Mouse (Mus musculus) megakaryocyte progenitor cell, adult 5-6 weeks (primary cell): ENCODE data around the gene Lcp2. TPM values are rescaled to one million over a fixed set of nuclear protein-coding genes. Genes with fewer than 3 reads are reported as not detected.

ENCODE experiments used
- ATAC-seq: replicated peaks from 2 replicates; pipeline ENCODE4 v1.8.0; 2016; ENCODE audit warnings: mild to moderate bottlenecking, moderate TSS enrichment, inconsistent platforms; ENCODE audit not compliant: poor library complexity
- total RNA-seq, 2 experiments: library from RNA; stranded (forward) in 1 of 2; stranded (reverse) in 1 of 2; fragments of 157-497, 149-512 nt in 1 of 2; fragments of 200-1000 nt in 1 of 2; gene quantifications; 2 replicates each; pipeline versions ENCODE4 v1.2.3 to v1.2.4; 2015 to 2017

Lcp2 gene
- total RNA-seq (2015) = 67.6 and 73.6 TPM in 2 replicates
- 26.1 and 29.5 TPM in 2 replicates for total RNA-seq (2017)

- ATAC-seq = peak; percentile 63
These were observed at the start of gene Lcp2 for GRCm38 (mm10) chr11:34046767-34047541. Gene Lcp2 (plus strand): TSS chr11:34046920.

- no peak for ATAC-seq
These were observed 48.5 kb upstream of the Lcp2 start for GRCm38 (mm10) chr11:33998244-33998643.

DNA sequence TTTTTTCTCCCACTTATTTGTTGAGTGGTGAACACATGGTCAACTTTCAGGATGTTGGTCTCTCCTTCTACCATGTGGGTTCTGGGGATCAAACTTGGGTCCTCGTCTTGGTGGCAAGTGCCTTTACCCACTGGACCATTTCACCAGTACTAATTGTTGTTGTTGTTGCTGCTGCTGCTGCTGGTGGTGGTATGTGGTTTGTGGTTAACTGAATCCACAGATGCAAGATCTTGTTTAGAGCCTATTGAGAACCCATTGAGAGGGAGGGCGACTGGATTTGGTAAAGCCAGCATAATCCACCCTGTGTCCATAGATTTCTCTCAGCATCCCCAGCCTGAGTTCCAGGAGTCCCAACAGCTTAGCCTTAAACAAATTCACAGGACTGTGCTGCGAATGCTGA is 46.3 kb upstream of the Lcp2 start:
- peak; percentile 47; the same call in 1 of the 2 replicates for ATAC-seq

- ATAC-seq = peak; percentile 87
These were observed 44.7 kb upstream of the Lcp2 start for GRCm38 (mm10) chr11:34001938-34002592.

GRCm38 (mm10) chr11:34002593-34002965 is 44.1 kb upstream of the Lcp2 start:
- ATAC-seq = no peak

- no peak for ATAC-seq
These were observed 39.1 kb upstream of the Lcp2 start for GRCm38 (mm10) chr11:34007616-34008015.

DNA sequence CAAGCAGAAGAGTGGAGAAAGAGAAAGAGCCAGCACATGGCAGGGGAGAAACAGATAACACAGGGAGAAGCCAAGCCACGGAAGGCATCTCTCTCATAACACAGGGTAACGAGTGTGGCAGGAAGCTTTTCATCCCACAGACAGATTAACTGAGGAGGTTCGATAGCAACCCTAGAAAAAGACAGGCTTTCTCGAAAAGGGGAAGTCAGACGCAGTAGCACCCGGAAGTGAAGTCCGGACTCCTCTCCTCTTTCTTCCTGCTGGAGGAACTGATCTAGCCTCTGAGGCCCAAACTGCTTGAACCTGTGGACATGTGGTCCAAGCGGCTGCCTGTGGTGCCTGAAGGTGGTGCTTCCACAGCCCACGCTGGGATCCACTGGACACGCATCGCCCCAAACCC is 38.5 kb upstream of the Lcp2 start:
- peak; percentile 51 for ATAC-seq

GRCm38 (mm10) chr11:34008702-34009101 is 38.0 kb upstream of the Lcp2 start:
- peak; percentile 60 for ATAC-seq

DNA sequence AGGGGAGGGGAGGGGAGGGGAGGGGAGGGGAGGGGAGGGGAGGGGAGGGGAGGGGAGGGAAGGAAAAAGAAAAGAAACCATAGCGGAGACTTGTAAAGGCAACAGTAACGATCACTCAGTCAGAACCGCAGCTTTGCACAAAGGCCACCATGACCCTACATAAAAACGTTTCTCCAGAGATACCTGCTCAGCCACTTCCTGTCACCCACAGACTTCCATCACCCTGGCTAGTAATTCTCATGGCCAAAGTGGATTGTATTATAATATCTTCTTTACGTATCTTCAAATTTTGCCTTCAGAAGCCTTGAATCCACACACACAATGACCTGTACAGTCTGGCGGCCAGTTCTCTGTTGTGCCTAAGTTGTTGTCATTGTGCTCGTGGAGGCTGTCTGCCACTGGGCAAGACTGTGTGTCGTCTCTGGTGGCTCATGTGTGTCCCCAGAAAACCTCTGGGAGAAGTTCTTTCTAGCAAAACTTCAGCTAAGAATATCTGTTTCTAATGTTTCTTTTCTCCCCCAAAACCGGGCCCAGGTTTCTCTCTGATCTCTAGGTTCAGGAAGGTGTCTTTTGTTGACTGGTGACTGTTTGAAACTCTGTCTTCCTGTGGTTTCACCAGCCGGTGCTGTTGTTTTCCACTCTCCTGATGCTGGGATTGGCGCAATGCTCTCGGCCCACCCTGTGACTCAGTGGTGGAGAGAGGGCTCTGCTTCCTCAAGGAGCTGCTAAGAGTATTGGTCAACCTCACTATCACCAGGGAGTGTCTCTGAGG is 37.2 kb upstream of the Lcp2 start:
- ATAC-seq = peak; percentile 56

DNA sequence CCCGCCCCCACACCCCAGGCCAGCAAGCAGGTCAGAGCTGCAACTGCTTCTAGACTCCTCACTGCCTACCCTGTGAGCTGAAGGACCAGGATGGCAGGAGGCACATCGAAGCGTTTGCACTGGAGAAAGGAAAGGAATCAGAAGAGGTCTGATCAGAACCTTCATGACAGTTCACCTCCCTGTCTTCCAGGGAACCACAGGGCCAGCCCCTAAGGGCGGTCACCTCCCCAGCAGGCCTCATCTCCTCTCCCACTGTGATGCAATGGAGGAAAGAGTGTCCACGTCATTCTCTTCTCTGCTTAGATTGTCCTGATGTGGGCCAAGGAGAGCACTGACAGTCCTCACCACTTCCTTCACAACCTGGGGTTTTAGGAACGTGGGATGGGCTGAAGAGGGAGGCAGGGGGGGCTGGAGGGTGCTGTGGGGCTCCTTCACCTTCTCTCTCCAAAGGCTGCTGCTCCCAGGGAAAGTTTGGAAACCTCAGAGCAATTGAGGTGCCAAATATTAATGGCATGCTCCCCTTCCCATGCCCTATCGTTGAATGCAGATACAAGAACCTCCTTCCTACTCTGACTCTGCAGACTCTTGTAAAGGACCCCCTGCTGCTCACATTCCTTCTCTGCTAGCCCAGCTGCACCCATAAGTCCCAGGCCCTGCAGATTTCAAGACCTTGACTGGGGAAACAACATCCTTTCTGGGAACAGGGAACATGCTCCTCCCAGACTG is 36.4 kb upstream of the Lcp2 start:
- ATAC-seq = peak; percentile 57

DNA sequence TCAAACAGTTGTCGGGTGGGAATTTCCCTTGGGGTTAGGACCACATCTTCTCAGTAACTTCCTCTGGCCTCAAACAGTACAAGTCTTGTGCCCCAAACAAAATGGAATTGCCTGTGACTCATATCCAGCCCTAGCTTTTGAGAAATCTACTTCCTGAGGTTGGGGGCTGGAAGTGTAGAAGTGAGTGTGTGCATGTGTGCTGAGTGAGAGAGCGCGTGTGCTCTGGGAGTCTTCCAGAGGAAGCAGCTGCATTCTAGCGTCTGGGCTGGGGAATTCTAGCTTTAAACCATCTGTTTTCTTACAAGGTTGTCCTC is 35.9 kb upstream of the Lcp2 start:
- peak; percentile 45 for ATAC-seq

DNA sequence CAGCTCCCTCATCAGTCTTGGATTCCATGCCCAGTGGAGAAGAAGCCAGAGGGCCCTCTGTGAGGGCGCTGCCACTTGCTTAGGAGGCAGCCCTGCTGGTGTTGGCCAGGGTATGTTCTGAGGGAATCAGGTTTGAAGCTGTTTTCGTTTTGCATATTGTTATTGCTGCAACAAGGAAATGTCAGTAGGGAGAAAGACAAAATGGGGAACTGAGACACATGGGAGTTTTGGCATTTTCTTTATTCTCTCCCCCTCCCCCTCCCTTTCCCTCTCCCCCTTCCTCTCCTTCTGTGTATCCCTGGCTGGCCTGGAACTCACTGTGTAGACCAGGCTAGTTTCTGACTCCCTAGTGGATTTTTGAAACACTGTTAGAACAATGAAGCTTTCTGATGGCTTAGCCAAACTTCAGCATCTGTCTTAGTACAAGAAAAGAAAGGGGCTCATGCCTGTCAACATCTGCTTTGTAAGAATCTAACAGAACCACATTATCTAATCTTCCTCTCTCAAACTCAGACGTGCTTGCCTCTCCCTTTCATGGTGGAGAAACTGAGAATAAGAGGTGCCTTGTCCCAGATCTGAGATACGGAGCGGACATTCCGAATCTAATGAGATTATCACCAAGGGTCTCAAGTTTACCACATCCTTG is 34.6 kb upstream of the Lcp2 start:
- peak; percentile 12 for ATAC-seq

GRCm38 (mm10) chr11:34025091-34025490 is 21.6 kb upstream of the Lcp2 start:
- peak; percentile 84 for ATAC-seq

DNA sequence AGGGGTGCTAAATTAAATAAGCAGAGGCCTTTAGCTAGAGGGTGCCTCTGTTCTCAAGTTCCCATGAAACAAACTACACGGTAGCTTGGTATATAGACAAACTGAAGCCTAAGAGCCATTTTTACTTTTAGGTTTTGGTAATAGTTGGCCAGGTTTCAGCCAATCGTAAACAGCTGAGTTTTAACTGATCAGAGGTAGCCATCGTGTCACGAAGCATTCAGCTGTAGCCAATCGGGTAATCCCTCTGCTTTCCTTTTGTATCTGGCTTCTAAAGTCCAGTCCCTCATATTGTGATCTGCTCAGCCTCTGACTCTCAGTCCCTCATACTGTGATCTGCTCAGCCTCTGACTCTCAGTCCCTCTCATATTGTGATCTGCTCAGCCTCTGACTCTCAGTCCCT is 17.1 kb upstream of the Lcp2 start:
- ATAC-seq = no peak

- ATAC-seq = peak; percentile 78
These were observed 15.5 kb upstream of the Lcp2 start for GRCm38 (mm10) chr11:34031015-34031805.

DNA sequence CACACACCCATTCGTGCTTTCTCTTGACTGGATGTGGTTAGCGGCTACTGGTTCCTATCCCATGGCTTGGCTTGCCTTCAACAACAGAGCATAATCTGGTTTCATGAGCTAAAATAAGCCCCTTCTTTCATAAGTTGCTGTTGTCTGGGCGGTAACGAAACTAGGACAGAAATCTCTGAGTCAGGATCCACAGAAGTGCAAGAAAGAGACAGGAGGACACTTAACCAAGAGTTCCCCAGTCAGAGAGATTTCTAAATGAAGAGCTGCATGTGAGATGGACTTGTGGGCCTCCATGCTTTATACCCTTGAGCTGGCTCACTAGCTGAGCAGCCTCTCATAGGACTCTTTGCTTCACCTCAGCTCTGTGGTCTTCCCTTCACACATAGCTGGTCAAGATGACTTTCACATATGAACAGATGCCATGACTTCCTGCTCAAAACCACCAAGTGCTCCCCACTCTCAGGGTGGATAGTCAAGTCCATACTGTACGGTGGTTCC is 12.7 kb upstream of the Lcp2 start:
- ATAC-seq = peak; percentile 53

GRCm38 (mm10) chr11:34034794-34035193 is 11.9 kb upstream of the Lcp2 start:
- ATAC-seq = no peak

DNA sequence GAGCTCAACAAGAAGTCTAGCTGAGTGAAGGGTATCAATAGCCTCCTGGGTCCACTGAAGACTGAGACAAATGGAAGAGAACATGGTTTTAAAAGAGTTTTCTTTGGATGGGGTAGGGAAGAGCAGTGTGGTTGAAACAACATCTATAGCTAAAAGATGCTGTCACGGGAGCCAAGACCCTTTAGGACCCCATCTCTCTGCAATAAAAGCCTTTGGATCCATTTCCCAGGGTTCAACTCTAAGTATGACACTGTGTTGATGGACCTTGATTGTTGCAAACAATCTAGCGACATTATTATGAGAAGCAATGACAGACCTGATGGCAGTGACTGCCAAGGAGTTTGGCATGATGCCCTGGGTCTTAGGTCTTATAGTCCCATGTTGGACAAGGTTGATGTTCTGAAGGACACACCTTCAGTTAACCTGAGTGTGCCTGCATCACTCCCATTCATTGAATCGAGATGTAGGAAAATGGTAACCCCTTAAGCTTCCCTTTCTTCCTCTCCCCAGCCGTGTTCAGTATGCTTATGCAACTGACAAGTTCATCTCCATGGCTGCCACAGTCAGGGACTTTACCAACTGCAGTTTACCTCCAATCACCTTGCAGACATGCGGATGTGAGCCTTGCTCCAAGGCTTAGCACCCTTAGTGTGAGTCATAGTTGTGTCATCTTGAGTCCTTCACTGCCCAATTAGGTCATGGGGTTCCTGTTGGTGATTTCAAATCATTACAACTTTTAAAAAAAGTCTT is 10.6 kb upstream of the Lcp2 start:
- ATAC-seq = peak; percentile 45

DNA sequence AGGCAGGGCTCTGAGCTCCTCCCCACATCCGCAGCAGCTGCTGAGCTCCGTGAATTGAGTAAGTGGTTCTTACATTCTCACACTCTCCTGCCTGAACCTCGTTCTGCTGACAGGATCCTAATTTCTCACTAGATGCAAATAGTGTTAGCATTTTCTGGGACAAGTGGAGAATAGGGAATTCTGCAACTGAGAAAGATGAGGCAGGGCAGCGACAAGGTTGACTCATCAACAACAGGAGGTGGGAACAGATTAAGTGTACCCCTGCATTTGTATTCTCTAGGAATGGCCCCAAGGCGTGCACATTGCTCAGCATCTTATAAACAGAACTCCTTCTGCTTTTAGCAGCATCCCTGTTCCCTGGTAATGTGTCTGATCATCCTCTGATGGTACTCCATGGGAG is 6.7 kb upstream of the Lcp2 start:
- no peak for ATAC-seq
